Mouse (Mus musculus) MEL (cell line): Measurements from ENCODE around the gene C3ar1. TPM values are rescaled to one million over a fixed set of nuclear protein-coding genes. Genes with fewer than 3 reads are reported as not detected.

Experiments
- DNase-seq: peaks from one replicate; pipeline ENCODE4 v3.0.0; 2011; ENCODE audit warnings: low read depth, low spot score
- H3K27ac ChIP-seq: 2 replicates; pipeline ENCODE4 v1.5.1; 2012; ENCODE audit warnings: low read depth, mild to moderate bottlenecking, control low read depth, low read length, moderate library complexity; ENCODE audit not compliant: control insufficient read depth
- H3K27me3 ChIP-seq, 2 experiments: fragments of 150-350 bp in 1 of 2; sonication (generic) in 1 of 2; 2 replicates each; pipeline ENCODE4 v1.6.1; 2012; ENCODE audit warnings: low read length in 2 of 2, mild to moderate bottlenecking in 2 of 2, improper control_type of control experiment in 1 of 2, moderate library complexity in 1 of 2; ENCODE audit not compliant: insufficient read depth in 2 of 2, control insufficient read depth in 1 of 2
- H3K36me3 ChIP-seq, 2 experiments: 2 replicates each; pipeline ENCODE4 v1.6.1; 2012 to 2014; ENCODE audit warnings: low read length in 2 of 2, improper control_type of control experiment in 1 of 2, inconsistent platforms in 1 of 2, mild to moderate bottlenecking in 1 of 2; ENCODE audit not compliant: insufficient read depth in 2 of 2, control insufficient read depth in 1 of 2
- H3K4me1 ChIP-seq, 2 experiments: fragments of 150-350 bp in 1 of 2; sonication (generic) in 1 of 2; 2 replicates each; pipeline ENCODE4 v1.6.1; 2012; ENCODE audit warnings: low read length in 2 of 2, improper control_type of control experiment in 1 of 2, mild to moderate bottlenecking in 1 of 2; ENCODE audit not compliant: insufficient read depth in 2 of 2, control insufficient read depth in 1 of 2
- H3K4me3 ChIP-seq, 2 experiments: fragments of 150-350 bp in 1 of 2; sonication (generic) in 1 of 2; 2 replicates each; pipeline ENCODE4 v1.5.1; 2012; ENCODE audit warnings: low read depth in 2 of 2, low read length in 2 of 2, mild to moderate bottlenecking in 2 of 2, moderate library complexity in 2 of 2, control low read depth in 1 of 2, improper control_type of control experiment in 1 of 2; ENCODE audit not compliant: control insufficient read depth in 1 of 2, insufficient read depth in 1 of 2
- H3K79me2 ChIP-seq: 2 replicates; pipeline ENCODE4 v1.6.1; 2012; ENCODE audit warnings: mild to moderate bottlenecking, low read length, moderate library complexity; ENCODE audit not compliant: control insufficient read depth, poor library complexity, insufficient read depth
- H3K9ac ChIP-seq: 2 replicates; pipeline ENCODE4 v1.6.1; 2012; ENCODE audit warnings: low read depth, mild to moderate bottlenecking, control low read depth, low read length, moderate library complexity; ENCODE audit not compliant: control insufficient read depth, poor library complexity, severe bottlenecking
- H3K9me3 ChIP-seq: fragments of 150-350 bp; sonication (generic); replicated peaks from 2 replicates; pipeline ENCODE4 v1.6.1; 2012; ENCODE audit warnings: mild to moderate bottlenecking, low read length, improper control_type of control experiment, moderate library complexity; ENCODE audit not compliant: insufficient read depth
- CHD1 ChIP-seq: IDR thresholded peaks from 2 replicates; pipeline ENCODE4 v1.6.1; 2012; ENCODE audit warnings: low read depth, mild to moderate bottlenecking, inconsistent platforms, low read length, improper control_type of control experiment
- CTCF ChIP-seq, 3 experiments: IDR thresholded peaks in 2 of 3; conservative IDR thresholded peaks in 1 of 3; 2 replicates each; pipeline ENCODE4 v1.5.1; 2011 to 2012; ENCODE audit warnings: low read length in 3 of 3, low read depth in 2 of 3, mild to moderate bottlenecking in 2 of 3, improper control_type of control experiment in 1 of 3, inconsistent platforms in 1 of 3, mixed read lengths in 1 of 3, moderate library complexity in 1 of 3; ENCODE audit not compliant: control insufficient read depth in 1 of 3, insufficient read depth in 1 of 3, poor library complexity in 1 of 3, severe bottlenecking in 1 of 3
- EP300 ChIP-seq, 2 experiments: IDR thresholded peaks; 2 replicates each; pipeline ENCODE4 v1.6.1; 2011; ENCODE audit warnings: improper control_type of control experiment in 2 of 2, low read length in 2 of 2, low read depth in 1 of 2, mild to moderate bottlenecking in 1 of 2
- ETS1 ChIP-seq: IDR thresholded peaks from 2 replicates; pipeline ENCODE4 v1.6.1; 2012; ENCODE audit warnings: low read depth, mild to moderate bottlenecking, inconsistent platforms, low read length, improper control_type of control experiment, moderate library complexity
- HCFC1 ChIP-seq: IDR thresholded peaks from 2 replicates; pipeline ENCODE4 v1.6.1; 2012; ENCODE audit warnings: low read depth, mild to moderate bottlenecking, inconsistent platforms, low read length, improper control_type of control experiment, moderate library complexity
- MAZ ChIP-seq: IDR thresholded peaks from 2 replicates; pipeline ENCODE4 v1.6.1; 2012; ENCODE audit warnings: low read depth, mild to moderate bottlenecking, inconsistent platforms, low read length, improper control_type of control experiment
- MXI1 ChIP-seq: IDR thresholded peaks from 2 replicates; pipeline ENCODE4 v1.6.1; 2011; ENCODE audit warnings: mild to moderate bottlenecking, low read depth, low read length, improper control_type of control experiment
- MYB ChIP-seq: IDR thresholded peaks from 2 replicates; pipeline ENCODE4 v1.6.1; 2011; ENCODE audit warnings: mild to moderate bottlenecking, low read depth, low read length, improper control_type of control experiment
- MYC ChIP-seq: IDR thresholded peaks from 2 replicates; pipeline ENCODE4 v1.6.1; 2011; ENCODE audit warnings: low read depth, mild to moderate bottlenecking, low read length, improper control_type of control experiment, moderate library complexity
- NELFE ChIP-seq: IDR thresholded peaks from 2 replicates; pipeline ENCODE4 v1.6.1; 2011; ENCODE audit warnings: low read depth, low read length, improper control_type of control experiment
- POLR2A ChIP-seq, 2 experiments: IDR thresholded peaks; 2 replicates each; pipeline ENCODE4 v1.6.1; 2011 to 2012; ENCODE audit warnings: low read length in 2 of 2, mild to moderate bottlenecking in 2 of 2, control low read depth in 1 of 2, improper control_type of control experiment in 1 of 2, low read depth in 1 of 2, moderate library complexity in 1 of 2; ENCODE audit not compliant: control insufficient read depth in 1 of 2, insufficient read depth in 1 of 2, poor library complexity in 1 of 2
- POLR2AphosphoS2 ChIP-seq: IDR thresholded peaks from 2 replicates; pipeline ENCODE4 v1.6.1; 2011; ENCODE audit warnings: low read length, improper control_type of control experiment
- POLR2AphosphoS5 ChIP-seq: IDR thresholded peaks from 2 replicates; pipeline ENCODE4 v1.6.1; 2012; ENCODE audit warnings: low read depth, borderline replicate concordance, mild to moderate bottlenecking, inconsistent platforms, low read length, moderate library complexity, mixed read lengths
- RAD21 ChIP-seq: IDR thresholded peaks from 2 replicates; pipeline ENCODE4 v1.6.1; 2011; ENCODE audit warnings: mild to moderate bottlenecking, low read depth, low read length, improper control_type of control experiment
- SIN3A ChIP-seq: IDR thresholded peaks from 2 replicates; pipeline ENCODE4 v1.6.1; 2012; ENCODE audit warnings: low read length, improper control_type of control experiment, inconsistent platforms
- SMC3 ChIP-seq: IDR thresholded peaks from 2 replicates; pipeline ENCODE4 v1.6.1; 2011; ENCODE audit warnings: low read depth, low read length, improper control_type of control experiment
- TBP ChIP-seq: IDR thresholded peaks from 2 replicates; pipeline ENCODE4 v1.8.0; 2011; ENCODE audit warnings: low read depth, low read length, improper control_type of control experiment
- TCF12 ChIP-seq: IDR thresholded peaks from 2 replicates; pipeline ENCODE4 v1.6.1; 2014; ENCODE audit warnings: low read depth, mild to moderate bottlenecking, inconsistent platforms, low read length, improper control_type of control experiment, moderate library complexity
- ZMIZ1 ChIP-seq: IDR thresholded peaks from 2 replicates; pipeline ENCODE4 v1.6.1; 2012; ENCODE audit warnings: low read depth, mild to moderate bottlenecking, inconsistent platforms, low read length, improper control_type of control experiment, moderate library complexity
- ZNF384 ChIP-seq: IDR thresholded peaks from 2 replicates; pipeline ENCODE4 v1.6.1; 2012; ENCODE audit warnings: low read depth, mild to moderate bottlenecking, inconsistent platforms, low read length, improper control_type of control experiment
- polyA plus RNA-seq, 2 experiments: library from polyadenylated mRNA; stranded (reverse) in 1 of 2; unstranded in 1 of 2; fragments of >175 nt in 1 of 2; fragments of >200 nt in 1 of 2; gene quantifications; 2 replicates each; pipeline versions ENCODE4 v1.2.1 to v1.2.4; 2012; ENCODE audit warnings: low replicate concordance in 2 of 2, low read depth in 1 of 2; ENCODE audit not compliant: insufficient read length in 2 of 2, insufficient read depth in 1 of 2, missing spikeins in 1 of 2
- total RNA-seq: library from RNA; depleted of rRNA; stranded (reverse); fragments of 300-350 nt; gene quantifications from 2 replicates; pipeline ENCODE4 v1.2.3, GENCODE M21; 2012

The C3ar1 gene
- total and polyA plus RNA-seq, 3 experiments: 0.33 to 0.69 TPM; not detected in 1

- TF ChIP-seq MXI1 (peak; percentile 81), POLR2A (IDR thresholded peaks at IDR 0.05; ENCODE audit: control insufficient read depth in 1 of 2, insufficient read depth in 1 of 2, low read depth in 1 of 2, low read length in 2 of 2, poor library complexity in 1 of 2) (0 out of 4 replicates have a peak, but pooled peaks of 1 of the 2 experiments have one; percentile 14), POLR2AphosphoS2 (no peak), POLR2AphosphoS5 (no peak), ZNF384 (peak; percentile 80)
Measured at GRCm38 (mm10) chr6:122874720-122875389, 18.9 kb upstream of the C3ar1 start (continued).

DNA sequence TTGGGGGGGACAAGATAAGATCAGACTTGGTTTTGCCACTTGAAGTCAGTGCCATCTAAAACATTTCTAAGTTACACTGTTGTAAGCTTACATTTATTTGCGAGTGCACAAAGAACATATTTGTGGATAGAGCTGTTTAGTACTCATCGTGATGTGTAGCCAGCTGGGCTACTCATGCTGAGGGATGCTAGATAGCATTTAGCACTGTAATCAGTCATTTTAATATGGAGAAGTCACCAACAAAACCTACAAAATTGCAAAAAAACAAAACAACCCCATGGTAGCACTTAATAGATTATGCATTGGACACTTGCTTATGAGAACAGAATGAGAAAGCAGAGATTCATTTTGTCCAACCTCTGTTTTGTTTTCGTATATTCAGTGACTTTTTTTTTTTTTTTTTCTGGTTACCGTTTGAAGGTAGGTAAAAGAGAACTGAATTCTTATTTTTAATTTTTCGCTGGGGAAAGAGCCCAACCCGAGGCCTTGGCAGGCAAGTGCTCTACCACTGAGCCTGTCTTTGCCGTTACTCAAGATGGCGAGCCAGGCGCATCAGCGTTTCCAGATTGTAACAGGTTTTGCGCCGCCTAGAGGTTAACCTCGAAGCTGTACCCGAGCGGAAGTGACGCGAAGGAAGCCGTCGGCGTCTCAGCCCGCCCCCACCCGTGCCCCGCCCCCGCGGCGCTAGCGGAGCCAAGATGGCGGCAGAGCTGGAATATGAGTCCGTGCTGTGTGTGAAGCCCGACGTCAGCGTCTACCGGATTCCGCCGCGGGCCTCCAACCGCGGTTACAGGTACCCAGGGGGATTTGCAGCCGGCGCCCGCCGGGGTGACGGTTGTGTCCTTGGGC is 18.1 kb upstream of the C3ar1 start, which contains the start of gene Necap1:
TSS of gene Necap1 (plus strand) at position 604 of the 849 bp plus-strand sequence.
- Histone ChIP-seq H3K9ac (peak within 1 kb of the TSS; percentile 99), H3K4me3 (peak within 1 kb of the TSS; percentile 83 to 100), H3K27ac (peak within 1 kb of the TSS; percentile 50), H3K9me3 (no peaks in the 10 kb centered on the region), H3K79me2 (peaks cover 24% of the 10 kb centered on the region), H3K4me1 (peaks cover 2 to 6% of the 10 kb centered on the region in 2 experiments; a peak in 2 of 4 replicates), H3K27me3 (no peaks in the 10 kb centered on the region), H3K36me3 (peaks cover 3 to 15% of the 10 kb centered on the region in 2 experiments)
- peak; percentile 97 for DNase-seq
- peak; percentile 51 for TF ChIP-seq SMC3
- peak; percentile 91 for TF ChIP-seq NELFE
- peak; percentile 89 for TF ChIP-seq HCFC1
- TF ChIP-seq CTCF (IDR thresholded peaks at IDR 0.05 in 2 of 3, conservative IDR thresholded peaks at IDR 0.05 in 1 of 3; ENCODE audit: control insufficient read depth in 1 of 3, insufficient read depth in 1 of 3, low read depth in 2 of 3, low read length in 3 of 3, poor library complexity in 1 of 3, severe bottlenecking in 1 of 3): peak; percentile 59 to 90 (median 80); a peak in 5 of 6 replicates
- TF ChIP-seq ETS1: no peak
- peak; percentile 81 for TF ChIP-seq TCF12
- TF ChIP-seq MAZ: peak; percentile 86; the same call in 1 of the 2 replicates
- peak; percentile 80; the same call in 1 of the 2 replicates for TF ChIP-seq ZMIZ1
- no peak; the same call in 1 of the 2 replicates for TF ChIP-seq MYC
- TF ChIP-seq TBP: peak; percentile 77
- peak; percentile 53; the same call in 1 of the 2 replicates for TF ChIP-seq ZNF384
- 0 out of 2 replicates have a peak, but pooled peaks have one; percentile 9 for TF ChIP-seq MYB
- TF ChIP-seq SIN3A: peak; percentile 72
- TF ChIP-seq CHD1: no peak; the same call in 1 of the 2 replicates
- peak; percentile 73; the same call in 1 of the 2 replicates for TF ChIP-seq POLR2AphosphoS2
- TF ChIP-seq EP300 (IDR thresholded peaks at IDR 0.05; ENCODE audit: low read depth in 1 of 2, low read length in 2 of 2): no peak; a peak in 1 of 4 replicates
- TF ChIP-seq POLR2A (IDR thresholded peaks at IDR 0.05; ENCODE audit: control insufficient read depth in 1 of 2, insufficient read depth in 1 of 2, low read depth in 1 of 2, low read length in 2 of 2, poor library complexity in 1 of 2): peak; percentile 74 to 89
- TF ChIP-seq RAD21: peak; percentile 48
